Mouse (Mus musculus) layer of hippocampus, adult 9-10 months (tissue): Measurements from ENCODE around the gene Gm20388.

ENCODE experiments used
- DNase-seq: peaks from one replicate; pipeline ENCODE4 v3.0.0; 2022; ENCODE audit warnings: low spot score

The Gm20388 gene

GRCm38 (mm10) chr8:121951656-121952009, 2041.0 kb downstream of the Gm20388 start:
- no peak for DNase-seq

- DNase-seq: no peak
Observed at GRCm38 (mm10) chr8:121952122-121952521, 2041.5 kb downstream of the Gm20388 start.

- DNase-seq: no peak
Observed at GRCm38 (mm10) chr8:121952800-121953199, 2042.2 kb downstream of the Gm20388 start.

GRCm38 (mm10) chr8:121953821-121954545, 2043.3 kb downstream of the Gm20388 start:
- no peak for DNase-seq

- DNase-seq: no peak
Observed at GRCm38 (mm10) chr8:121954981-121955555, 2044.4 kb downstream of the Gm20388 start.

GRCm38 (mm10) chr8:121955825-121956500, 2045.3 kb downstream of the Gm20388 start:
- DNase-seq: no peak

- DNase-seq: no peak
Observed at GRCm38 (mm10) chr8:121958395-121958794, 2047.8 kb downstream of the Gm20388 start.

- DNase-seq: no peak
Observed at GRCm38 (mm10) chr8:121962892-121963291, 2052.3 kb downstream of the Gm20388 start.

GRCm38 (mm10) chr8:121964716-121965512, 2054.3 kb downstream of the Gm20388 start:
- no peak for DNase-seq

GRCm38 (mm10) chr8:121966110-121966509, 2055.5 kb downstream of the Gm20388 start:
- no peak for DNase-seq

GRCm38 (mm10) chr8:121966714-121967448, 2056.2 kb downstream of the Gm20388 start:
- no peak for DNase-seq

- DNase-seq: no peak
Observed at GRCm38 (mm10) chr8:121967977-121968376, 2057.3 kb downstream of the Gm20388 start.

- no peak for DNase-seq
Observed at GRCm38 (mm10) chr8:121968542-121968941, 2057.9 kb downstream of the Gm20388 start.

- DNase-seq: no peak
Observed at GRCm38 (mm10) chr8:121970225-121970624, 2059.6 kb downstream of the Gm20388 start.

- DNase-seq: no peak
Observed at GRCm38 (mm10) chr8:121971488-121972058, 2060.9 kb downstream of the Gm20388 start.

GRCm38 (mm10) chr8:121973906-121974305, 2063.3 kb downstream of the Gm20388 start:
- no peak for DNase-seq

GRCm38 (mm10) chr8:121977819-121978590, 2067.4 kb downstream of the Gm20388 start:
- DNase-seq: peak; percentile 22

- no peak for DNase-seq
Observed at GRCm38 (mm10) chr8:121978670-121979069, 2068.0 kb downstream of the Gm20388 start.

- no peak for DNase-seq
Observed at GRCm38 (mm10) chr8:121980792-121981519, 2070.3 kb downstream of the Gm20388 start.

GRCm38 (mm10) chr8:121981520-121981895, 2070.9 kb downstream of the Gm20388 start:
- DNase-seq: no peak
